Mouse (Mus musculus) liver, embryonic 15.5 days (tissue): Measurements from ENCODE around the gene Mterf1a. TPM values are rescaled to one million over a fixed set of nuclear protein-coding genes. Genes with fewer than 3 reads are reported as not detected.
"Not testable (repeated sequence)": the region's sequence is repeated elsewhere in the genome, so short reads cannot be mapped to it uniquely, and the experiment has no call there.

Experiments
- ATAC-seq: fragments of 200-750 bp; cut with Nextera tagmentation; 2 replicates; pipeline ENCODE4 v1.8.0; 2017; ENCODE audit warnings: moderate number of reproducible peaks, mild to moderate bottlenecking, moderate library complexity; ENCODE audit not compliant: insufficient read depth
- H3K27ac ChIP-seq: fragments of 300-500 bp; sonication (generic); replicated peaks from 2 replicates; pipeline ENCODE4 v1.5.1; 2015; ENCODE audit warnings: mild to moderate bottlenecking, inconsistent platforms
- H3K27me3 ChIP-seq: fragments of 300-500 bp; sonication (generic); 2 replicates; pipeline ENCODE4 v1.6.1; 2015; ENCODE audit warnings: mild to moderate bottlenecking, inconsistent platforms
- H3K36me3 ChIP-seq: fragments of 300-500 bp; sonication (generic); replicated peaks from 2 replicates; pipeline ENCODE4 v1.6.1; 2015; ENCODE audit warnings: moderate library complexity, mild to moderate bottlenecking, inconsistent platforms
- H3K4me1 ChIP-seq: fragments of 300-500 bp; sonication (generic); replicated peaks from 2 replicates; pipeline ENCODE4 v1.6.1; 2015; ENCODE audit warnings: inconsistent platforms
- H3K4me2 ChIP-seq: fragments of 300-500 bp; sonication (generic); 2 replicates; pipeline ENCODE4 v1.6.1; 2015; ENCODE audit warnings: moderate library complexity, mild to moderate bottlenecking, inconsistent platforms
- H3K4me3 ChIP-seq: fragments of 300-500 bp; sonication (generic); replicated peaks from 2 replicates; pipeline ENCODE4 v1.5.1; 2015; ENCODE audit warnings: mild to moderate bottlenecking, inconsistent platforms
- H3K9ac ChIP-seq: fragments of 300-500 bp; sonication (generic); 2 replicates; pipeline ENCODE4 v1.6.1; 2015; ENCODE audit warnings: moderate library complexity, mild to moderate bottlenecking, inconsistent platforms
- H3K9me3 ChIP-seq: fragments of 300-500 bp; sonication (generic); replicated peaks from 2 replicates; pipeline ENCODE4 v1.6.1; 2016; ENCODE audit warnings: inconsistent platforms
- WGBS: fragments of 180-500 bp; shearing (Covaris S2); methylation state at CpG from one replicate; pipeline ENCODE4 v1.1.7; 2015; ENCODE audit warnings: mixed read lengths; ENCODE audit not compliant: insufficient replicate concordance; 5-methylcytosine and 5-hydroxymethylcytosine counted together
- polyA plus RNA-seq: library from polyadenylated mRNA; unstranded; fragments of >200 nt; fragmentation: Nextera tagmentation; extraction: Ambion mirVana; gene quantifications from 2 replicates; pipeline ENCODE4 v1.2.1, GENCODE M21; 2015

Mterf1a gene
- polyA plus RNA-seq, 1 experiment from 2014 or later: 4.4 TPM

GRCm38 (mm10) chr5:3927801-3928689 is 34.3 kb upstream of the Mterf1a start, which contains the start of gene Akap9:
Akap9 (plus strand) TSS chr5:3928054.
- H3K27me3 ChIP-seq: no peaks in the 10 kb centered on the region
- H3K4me3 ChIP-seq: peak within 1 kb of the TSS; percentile 91
- under 1% methylated on average over 79 of the region's 82 CpGs for WGBS
- H3K9ac ChIP-seq: peak within 1 kb of the TSS; percentile 85
- H3K27ac ChIP-seq: peak within 1 kb of the TSS; percentile 74
- peak within 1 kb of the TSS; percentile 87 for H3K4me2 ChIP-seq
- ATAC-seq: peak; percentile 89
- no peaks in the 10 kb centered on the region for H3K36me3 ChIP-seq
- H3K4me1 ChIP-seq: peaks cover 23% of the 10 kb centered on the region
- no peaks in the 10 kb centered on the region for H3K9me3 ChIP-seq

DNA sequence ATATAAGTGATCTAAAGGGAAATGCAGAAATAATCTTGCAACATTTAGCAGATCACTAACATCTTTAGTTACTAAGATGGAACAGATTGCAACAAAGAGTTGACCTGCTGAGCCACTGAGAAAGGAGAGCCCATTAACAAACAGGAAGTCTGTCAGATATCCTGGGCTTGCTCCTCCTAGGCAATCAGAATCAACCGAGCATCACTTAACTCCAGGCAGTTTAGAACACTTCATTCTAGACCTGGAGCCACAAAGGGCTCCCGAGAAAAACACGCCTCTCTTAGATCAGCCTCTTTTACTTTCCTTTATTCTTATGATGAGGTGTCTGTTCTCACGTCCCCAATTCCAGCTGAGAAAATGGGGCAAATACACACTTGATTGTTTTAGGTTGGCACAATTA is 32.9 kb upstream of the Mterf1a start:
- 47% methylated on average over 4 of the region's 4 CpGs for WGBS
- no peak for ATAC-seq
- no peak overlapping the region for H3K9ac ChIP-seq

GRCm38 (mm10) chr5:3922350-3922749 is 28.6 kb upstream of the Mterf1a start:
- no peak overlapping the region for H3K4me3 ChIP-seq
- WGBS: 58% methylated on average over 2 of the region's 2 CpGs

More for the DNA sequence above, 32.9 kb upstream of the Mterf1a start:
- Histone ChIP-seq H3K4me1 (peaks cover 23% of the 10 kb centered on the region), H3K4me2 (no peak overlapping the region), H3K4me3 (no peak overlapping the region), H3K36me3 (no peaks in the 10 kb centered on the region), H3K27me3 (no peaks in the 10 kb centered on the region), H3K9me3 (no peaks in the 10 kb centered on the region), H3K27ac (no peak overlapping the region)

GRCm38 (mm10) chr5:3905471-3905870 is 11.7 kb upstream of the Mterf1a start:
- ATAC-seq: no peak
- Histone ChIP-seq H3K4me2 (no peak overlapping the region), H3K4me1 (no peaks in the 10 kb centered on the region), H3K36me3 (no peaks in the 10 kb centered on the region), H3K4me3 (no peak overlapping the region), H3K27ac (no peak overlapping the region), H3K9me3 (no peaks in the 10 kb centered on the region), H3K27me3 (no peaks in the 10 kb centered on the region), H3K9ac (no peak overlapping the region)
- WGBS: 30% methylated on average over 2 of the region's 2 CpGs

More at GRCm38 (mm10) chr5:3922350-3922749, 28.6 kb upstream of the Mterf1a start:
- Histone ChIP-seq H3K27ac (no peak overlapping the region), H3K9me3 (no peaks in the 10 kb centered on the region), H3K9ac (no peak overlapping the region), H3K4me1 (peaks cover 3% of the 10 kb centered on the region; the same call in 1 of the 2 replicates), H3K27me3 (no peaks in the 10 kb centered on the region), H3K36me3 (no peaks in the 10 kb centered on the region), H3K4me2 (no peak overlapping the region)
- no peak for ATAC-seq

DNA sequence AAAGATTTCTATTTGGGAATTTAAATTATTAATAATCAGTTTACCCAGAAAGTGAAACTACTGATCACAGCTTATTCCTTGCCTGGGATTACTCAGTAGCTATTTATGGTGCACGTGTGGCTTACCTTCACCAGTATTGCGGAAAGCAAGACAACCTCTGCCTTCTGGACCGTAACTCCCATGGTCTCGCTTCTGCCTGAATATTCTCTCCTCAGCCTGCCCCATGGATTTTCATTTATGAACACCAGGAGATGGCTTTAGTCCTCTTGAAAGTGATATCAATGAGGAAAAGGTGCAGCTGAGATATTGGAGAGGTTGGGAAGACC is 524 bp upstream of the Mterf1a start:
- H3K4me3 ChIP-seq: peak overlapping the region; percentile 39
- not testable (repeated sequence) for ATAC-seq, H3K9ac ChIP-seq, H3K9me3 ChIP-seq, H3K4me1 ChIP-seq, H3K36me3 ChIP-seq, H3K27me3 ChIP-seq, H3K27ac ChIP-seq
- WGBS: 89% methylated on average over 4 of the region's 4 CpGs
- H3K4me2 ChIP-seq: peak overlapping the region; percentile 44; the same call in 1 of the 2 replicates

- Histone ChIP-seq H3K36me3 (no peaks in the 10 kb centered on the region), H3K9me3 (no peaks in the 10 kb centered on the region), H3K9ac (no peak overlapping the region), H3K4me1 (peaks cover 3% of the 10 kb centered on the region), H3K4me3 (no peak overlapping the region), H3K27me3 (no peaks in the 10 kb centered on the region), H3K27ac (no peak overlapping the region), H3K4me2 (no peak overlapping the region)
- no peak for ATAC-seq
Observed at GRCm38 (mm10) chr5:3889201-3889600, 4.5 kb downstream of the Mterf1a start.

GRCm38 (mm10) chr5:3886862-3887261 is 6.9 kb downstream of the Mterf1a start:
- not testable (repeated sequence) for H3K9ac ChIP-seq, H3K27ac ChIP-seq, H3K4me2 ChIP-seq, H3K27me3 ChIP-seq, H3K9me3 ChIP-seq, H3K4me3 ChIP-seq, H3K36me3 ChIP-seq, H3K4me1 ChIP-seq, ATAC-seq
- 61% methylated on average over 7 of the region's 7 CpGs for WGBS

DNA sequence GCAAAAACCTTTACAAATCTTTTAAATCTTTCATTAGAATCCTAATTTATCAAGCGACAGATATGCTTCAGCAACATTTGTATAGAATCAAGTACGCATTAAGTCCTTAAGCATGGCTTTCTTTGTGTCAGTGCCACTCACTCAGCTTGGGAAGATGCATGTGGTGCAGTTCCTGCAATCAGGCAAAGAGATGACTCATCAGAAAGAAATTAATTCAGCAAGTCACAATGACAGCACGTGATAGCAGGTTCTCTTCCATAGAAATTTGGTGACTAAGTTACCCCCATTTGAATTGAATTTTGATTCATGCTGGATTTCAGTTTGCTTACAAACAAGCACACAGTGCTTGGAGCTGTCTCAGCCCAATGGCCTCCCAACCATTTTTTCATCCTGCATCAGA is 20.2 kb downstream of the Mterf1a start:
- H3K4me1 ChIP-seq: no peaks in the 10 kb centered on the region
- H3K4me2 ChIP-seq: no peak overlapping the region
- H3K36me3 ChIP-seq: no peaks in the 10 kb centered on the region
- 60% methylated on average over 3 of the region's 3 CpGs for WGBS
- no peak for ATAC-seq
- H3K9me3 ChIP-seq: no peaks in the 10 kb centered on the region
- no peak overlapping the region for H3K27ac ChIP-seq
- no peak overlapping the region for H3K4me3 ChIP-seq
- no peaks in the 10 kb centered on the region for H3K27me3 ChIP-seq
- no peak overlapping the region for H3K9ac ChIP-seq

DNA sequence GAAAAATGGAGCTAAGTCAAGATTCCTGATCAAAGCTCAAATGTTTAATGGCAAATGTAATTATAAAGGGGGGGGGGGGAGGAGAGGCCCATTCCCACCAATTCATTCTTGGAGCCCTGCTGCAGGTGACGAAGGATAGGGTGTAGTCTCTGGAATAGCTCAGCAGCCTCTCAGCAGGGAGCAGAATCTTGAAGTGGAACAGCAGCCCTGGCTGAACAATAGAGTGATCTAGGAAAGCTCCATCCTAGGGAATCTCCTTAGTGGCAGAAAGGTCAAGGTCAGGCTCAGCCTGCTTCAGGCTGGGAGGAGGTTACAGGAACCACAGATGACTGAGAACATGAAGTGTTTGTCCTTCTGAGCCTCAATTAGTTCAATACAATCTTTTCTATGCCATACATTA is 21.4 kb downstream of the Mterf1a start:
- Histone ChIP-seq H3K9ac (no peak overlapping the region), H3K27ac (no peak overlapping the region), H3K27me3 (no peaks in the 10 kb centered on the region), H3K4me1 (no peaks in the 10 kb centered on the region), H3K4me2 (no peak overlapping the region), H3K36me3 (no peaks in the 10 kb centered on the region), H3K4me3 (no peak overlapping the region), H3K9me3 (no peaks in the 10 kb centered on the region)
- no peak for ATAC-seq
- 64% methylated on average over 1 of the region's 1 CpGs for WGBS

DNA sequence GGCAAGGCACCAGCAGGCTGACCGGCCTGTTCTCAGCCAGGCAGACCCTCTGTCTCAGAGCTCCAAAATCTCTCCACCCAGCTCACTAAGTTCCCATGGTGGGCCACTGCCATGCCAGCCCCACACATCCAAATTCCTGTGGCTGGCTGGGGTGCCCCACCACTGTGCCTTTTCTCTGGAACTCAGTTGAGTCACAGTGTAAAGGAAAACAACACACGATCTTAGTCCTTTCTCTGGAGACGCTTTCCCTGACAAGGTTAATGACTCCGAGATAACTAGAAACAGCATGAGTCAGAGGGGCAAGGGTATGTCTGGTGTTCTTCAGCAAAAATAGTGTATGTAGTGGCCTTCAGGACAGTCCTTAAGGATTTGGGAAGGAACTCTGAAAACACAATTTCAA is 23.6 kb downstream of the Mterf1a start:
- Histone ChIP-seq H3K4me1 (no peaks in the 10 kb centered on the region), H3K4me2 (no peak overlapping the region), H3K9me3 (no peaks in the 10 kb centered on the region), H3K9ac (no peak overlapping the region), H3K27me3 (no peaks in the 10 kb centered on the region), H3K27ac (no peak overlapping the region), H3K4me3 (no peak overlapping the region), H3K36me3 (no peaks in the 10 kb centered on the region)
- 55% methylated on average over 4 of the region's 4 CpGs for WGBS
- no peak for ATAC-seq

- H3K27me3 ChIP-seq: peaks cover 7% of the 10 kb centered on the region; the same call in 1 of the 2 replicates
- no peaks in the 10 kb centered on the region for H3K4me1 ChIP-seq
- 28% methylated on average over 24 of the region's 24 CpGs for WGBS
- H3K9ac ChIP-seq: no peak within 1 kb of the TSS
- H3K36me3 ChIP-seq: peaks cover 11% of the 10 kb centered on the region
- H3K27ac ChIP-seq: no peak within 1 kb of the TSS
- no peak within 1 kb of the TSS for H3K4me3 ChIP-seq
- H3K9me3 ChIP-seq: no peaks in the 10 kb centered on the region
- H3K4me2 ChIP-seq: peak within 1 kb of the TSS; percentile 43
- no peak for ATAC-seq
Observed at GRCm38 (mm10) chr5:3845026-3845425, 48.7 kb downstream of the Mterf1a start, which contains the start of gene Lrrd1. Lrrd1 (plus strand) TSS chr5:3845173.
